Mouse (Mus musculus): ENCODE measurements around the gene Tgfb1.
A peak's percentile ranks its signal among the peaks of the same experiment; 100 is the strongest.

Gene Tgfb1

GRCm38 (mm10) chr7:25676085-25676781 lies 10.6 kb upstream of the Tgfb1 start:
- DNase-seq = peak; percentile 89

- DNase-seq = no peak
Measured at GRCm38 (mm10) chr7:25677013-25677412, 9.8 kb upstream of the Tgfb1 start.

- no peak for DNase-seq
Measured at GRCm38 (mm10) chr7:25679971-25680370, 6.8 kb upstream of the Tgfb1 start.

DNA sequence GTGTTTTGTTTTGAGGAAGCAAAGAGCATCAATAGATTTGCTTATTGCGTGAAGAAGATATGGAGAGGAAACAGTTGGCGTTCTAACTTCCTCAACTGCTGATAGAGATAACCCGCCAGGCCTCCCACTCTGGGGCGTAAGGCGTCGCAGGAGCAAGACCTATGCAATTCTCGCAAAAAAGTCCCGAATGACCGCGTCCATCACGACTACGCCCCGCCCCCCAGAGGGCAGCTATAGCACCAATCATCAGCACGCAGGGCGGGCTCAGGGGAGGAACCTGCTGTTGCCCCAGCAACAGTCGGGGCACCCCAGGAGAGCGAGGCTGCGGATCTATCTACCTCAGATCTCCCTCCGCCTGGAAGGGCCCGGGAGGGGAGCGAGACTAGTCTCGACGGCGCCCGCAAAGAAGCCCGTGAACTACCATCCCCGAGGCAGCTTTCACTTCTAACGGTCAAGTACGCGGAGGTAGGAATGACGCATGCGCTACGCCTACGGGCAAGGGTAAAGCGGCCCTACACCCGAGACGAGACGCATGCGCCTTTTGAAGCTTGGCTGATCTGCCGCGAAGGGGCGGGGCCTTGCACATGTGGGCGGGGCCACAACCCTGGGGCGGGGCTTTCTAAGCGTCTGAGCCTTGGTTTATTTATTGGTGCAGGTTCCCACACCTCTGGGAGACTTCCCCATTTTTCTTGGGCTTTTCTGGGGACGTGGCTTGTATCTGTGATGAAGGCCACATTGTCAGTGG lies 6.1 kb upstream of the Tgfb1 start, which contains the start of gene B9d2:
TSS of gene B9d2 (plus strand) at position 267 of the 745 bp plus-strand sequence.
- DNase-seq = peak; percentile 97

GRCm38 (mm10) chr7:25681341-25682231 lies 5.2 kb upstream of the Tgfb1 start:
- no peak for DNase-seq

DNA sequence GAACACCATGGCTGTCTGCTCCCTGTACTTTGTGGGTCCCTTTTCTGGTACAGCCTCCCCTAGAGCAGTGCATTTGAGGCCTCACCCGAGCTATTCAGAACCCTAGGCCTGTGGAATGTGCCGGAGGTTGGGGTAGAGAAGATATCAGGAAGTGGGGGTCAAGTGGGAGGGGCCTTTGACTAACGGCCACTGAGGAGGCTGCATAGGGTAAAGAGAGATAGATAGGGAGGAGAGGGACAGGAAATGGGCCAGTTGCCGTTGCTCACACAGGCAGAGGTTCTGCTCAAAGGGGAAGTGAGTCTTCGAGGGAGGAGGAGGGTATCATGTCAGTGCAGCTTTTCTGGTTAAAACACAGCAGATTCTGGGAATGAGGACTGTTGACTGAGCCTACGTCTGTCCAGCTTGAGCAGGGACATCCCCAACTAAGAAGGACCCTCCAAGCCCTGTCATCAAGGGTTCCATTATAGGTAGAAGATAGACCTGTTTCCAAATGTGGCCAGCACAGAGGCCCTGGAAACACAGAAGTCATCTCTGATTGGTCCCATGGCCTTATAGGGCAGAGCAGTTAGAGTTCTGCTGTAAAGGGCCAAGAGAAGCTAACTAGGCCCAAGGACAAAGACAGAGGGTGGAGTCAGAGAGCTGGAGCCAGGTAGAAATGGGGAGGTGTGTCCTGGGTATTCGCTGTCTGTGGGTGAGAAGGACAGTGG lies 3.2 kb upstream of the Tgfb1 start:
- no peak for DNase-seq

DNA sequence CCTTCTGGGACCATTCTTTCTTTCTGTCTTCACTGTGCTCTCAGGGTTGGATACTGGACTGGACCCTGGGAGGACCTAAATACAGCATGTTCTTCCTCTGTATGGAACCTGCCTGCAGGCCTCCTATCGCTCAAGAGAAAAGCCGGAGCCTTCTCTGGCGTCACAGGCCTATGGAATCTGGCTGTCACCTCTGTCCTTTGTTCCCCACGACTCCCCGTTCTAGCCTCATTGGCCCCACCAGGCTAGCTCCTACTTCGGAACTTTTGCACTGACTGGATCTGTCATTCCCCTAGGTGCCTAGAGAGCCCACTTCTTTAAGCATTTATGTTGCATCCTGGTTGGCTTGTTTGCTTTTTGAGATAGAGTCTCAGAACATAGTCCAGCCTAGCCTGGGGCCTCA lies 2.1 kb upstream of the Tgfb1 start:
- no peak for DNase-seq

DNA sequence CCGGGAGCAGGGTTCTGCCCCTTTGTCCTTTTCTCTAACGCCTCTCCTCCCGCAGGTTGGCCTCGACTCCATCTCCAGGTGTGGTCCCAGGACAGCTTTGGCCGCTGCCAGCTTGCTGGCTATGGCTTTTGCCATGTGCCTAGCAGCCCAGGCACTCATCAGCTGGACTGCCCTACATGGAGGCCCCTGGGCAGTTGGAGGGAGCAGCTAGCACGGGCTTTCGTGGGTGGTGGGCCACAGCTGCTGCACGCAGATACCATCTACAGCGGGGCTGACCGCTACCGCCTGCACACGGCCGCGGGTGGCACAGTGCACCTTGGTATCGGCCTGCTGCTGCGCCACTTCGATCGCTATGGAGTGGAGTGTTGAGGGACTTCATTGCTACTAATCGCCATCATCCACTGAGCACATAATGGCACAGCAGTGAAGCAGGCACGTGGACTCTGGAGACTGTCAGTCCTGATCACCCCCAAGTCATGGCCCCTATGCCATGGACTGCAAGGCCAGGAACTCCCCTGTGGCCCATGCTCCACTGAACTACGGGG lies 804 bp upstream of the Tgfb1 start:
- DNase-seq = no peak

GRCm38 (mm10) chr7:25687811-25688401 lies 1.1 kb downstream of the Tgfb1 start:
- no peak for DNase-seq

GRCm38 (mm10) chr7:25688810-25689586 lies 2.2 kb downstream of the Tgfb1 start:
- DNase-seq = peak; percentile 76

DNA sequence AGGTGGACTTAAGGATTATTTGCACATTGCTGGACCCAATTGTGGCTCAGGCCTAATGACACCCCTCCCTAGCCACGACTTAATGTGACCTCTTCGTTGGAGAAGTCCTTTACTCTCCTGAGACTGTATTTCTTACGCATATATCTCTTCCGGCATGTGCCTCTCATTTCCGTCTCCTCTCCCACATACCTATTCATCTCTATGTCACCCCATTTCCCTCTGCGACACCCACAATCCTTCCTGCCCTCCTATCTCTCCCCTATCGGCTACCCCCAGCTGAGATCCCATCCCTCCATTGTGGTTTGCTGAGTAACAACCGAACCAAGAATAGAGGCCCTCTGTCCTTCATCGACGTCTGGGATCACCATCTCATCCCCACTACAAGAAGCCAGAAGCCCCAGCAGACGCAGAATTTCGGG lies 2.8 kb downstream of the Tgfb1 start:
- DNase-seq = no peak

GRCm38 (mm10) chr7:25690051-25690450 lies 3.2 kb downstream of the Tgfb1 start:
- no peak for DNase-seq

DNA sequence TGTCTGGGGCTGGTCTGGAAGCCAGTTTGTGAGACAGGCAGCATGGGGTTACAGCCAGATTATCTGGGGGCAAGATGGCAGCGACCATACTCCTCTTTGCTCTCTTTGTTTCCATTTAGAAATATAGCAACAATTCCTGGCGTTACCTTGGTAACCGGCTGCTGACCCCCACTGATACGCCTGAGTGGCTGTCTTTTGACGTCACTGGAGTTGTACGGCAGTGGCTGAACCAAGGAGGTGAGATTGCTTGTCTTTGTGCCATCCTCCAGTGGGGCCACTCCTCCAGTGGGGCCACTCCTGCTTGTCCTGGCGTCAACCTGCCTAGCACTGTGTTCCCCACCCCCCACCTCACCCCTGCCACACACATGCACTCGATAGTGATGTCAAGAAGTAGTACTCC lies 7.3 kb downstream of the Tgfb1 start:
- no peak for DNase-seq

- DNase-seq = no peak
Measured at GRCm38 (mm10) chr7:25699851-25700250, 13.0 kb downstream of the Tgfb1 start.

DNA sequence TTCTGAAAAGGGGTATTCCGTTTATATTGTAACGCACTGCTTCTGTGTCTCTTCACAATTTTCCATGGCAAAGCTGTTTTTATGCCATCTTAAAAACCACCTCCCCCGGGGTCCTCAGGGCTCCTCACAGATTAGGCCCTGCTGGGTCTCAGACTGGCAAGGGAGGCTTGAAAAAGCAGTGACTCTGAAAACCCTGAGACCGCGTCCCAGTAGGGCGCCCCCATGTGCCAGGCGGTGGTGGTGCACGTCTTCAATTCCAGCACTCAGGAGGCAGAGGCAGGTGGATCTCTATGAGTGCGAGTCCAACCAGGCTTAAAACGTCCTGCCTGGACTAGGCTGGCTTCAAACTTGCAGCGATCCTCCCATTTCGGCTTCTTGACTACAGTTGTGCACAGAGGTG lies 13.9 kb downstream of the Tgfb1 start:
- no peak for DNase-seq

DNA sequence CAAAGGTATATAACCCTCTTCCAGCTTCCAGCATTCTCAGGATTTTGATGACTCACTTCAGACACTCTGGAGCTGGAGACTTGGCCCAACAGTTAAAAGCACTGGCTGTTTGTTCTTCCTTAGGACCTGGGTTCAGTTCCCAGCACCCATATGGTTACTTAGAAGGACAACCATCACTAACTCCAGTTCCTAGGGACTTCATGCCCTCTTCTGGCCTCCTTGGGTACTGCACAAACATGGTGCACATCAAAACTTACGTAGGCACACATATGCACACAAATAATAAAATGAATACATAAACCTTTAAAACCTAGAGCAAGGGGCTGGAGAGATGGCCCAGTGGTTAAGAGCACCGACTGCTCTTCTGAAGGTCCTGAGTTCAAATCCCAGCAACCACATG lies 15.5 kb downstream of the Tgfb1 start:
- DNase-seq = no peak

DNA sequence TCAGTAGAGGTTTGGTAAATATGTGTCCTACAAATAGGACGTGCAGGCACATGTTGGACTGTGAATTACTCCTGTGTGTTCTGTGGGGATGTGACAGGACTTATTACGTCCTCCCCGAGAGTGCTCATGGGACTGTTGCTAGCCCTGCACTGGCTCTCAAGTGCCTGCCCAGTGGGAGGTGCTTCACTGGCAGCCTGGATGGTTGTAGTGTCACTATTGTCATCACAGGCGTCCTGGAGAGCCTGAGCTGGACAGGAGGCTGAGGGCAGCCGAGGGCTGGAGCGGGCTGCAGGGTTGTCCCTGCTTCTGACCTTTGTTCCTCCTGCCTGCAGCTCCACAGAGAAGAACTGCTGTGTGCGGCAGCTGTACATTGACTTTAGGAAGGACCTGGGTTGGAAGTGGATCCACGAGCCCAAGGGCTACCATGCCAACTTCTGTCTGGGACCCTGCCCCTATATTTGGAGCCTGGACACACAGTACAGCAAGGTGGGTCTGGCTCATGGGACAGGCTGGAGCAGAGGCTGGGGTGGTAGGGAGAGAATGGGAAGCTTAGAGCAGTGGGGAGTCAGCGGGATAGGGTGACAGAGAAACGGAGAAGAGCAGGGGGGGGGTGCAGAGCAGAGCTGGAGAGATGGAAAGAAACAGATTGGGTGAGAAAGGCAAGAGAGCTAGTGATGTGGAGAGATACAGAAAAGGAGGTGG lies 17.1 kb downstream of the Tgfb1 start:
- DNase-seq = no peak

GRCm38 (mm10) chr7:25704716-25705364 lies 18.0 kb downstream of the Tgfb1 start:
- DNase-seq = no peak

- DNase-seq = no peak
Measured at GRCm38 (mm10) chr7:25705801-25706251, 19.0 kb downstream of the Tgfb1 start.

All from kidney, adult 11 months (tissue).